Mouse (Mus musculus): ENCODE measurements at regions not wholly inside any gene's neighbourhood (a gene's known extent, or its start where the extent isn't known, plus 50 kb on each side); places are given as distances from the start of the nearest gene placed in this dataset.
A peak's percentile ranks its signal among the peaks of the same experiment; 100 is the strongest.

DNA sequence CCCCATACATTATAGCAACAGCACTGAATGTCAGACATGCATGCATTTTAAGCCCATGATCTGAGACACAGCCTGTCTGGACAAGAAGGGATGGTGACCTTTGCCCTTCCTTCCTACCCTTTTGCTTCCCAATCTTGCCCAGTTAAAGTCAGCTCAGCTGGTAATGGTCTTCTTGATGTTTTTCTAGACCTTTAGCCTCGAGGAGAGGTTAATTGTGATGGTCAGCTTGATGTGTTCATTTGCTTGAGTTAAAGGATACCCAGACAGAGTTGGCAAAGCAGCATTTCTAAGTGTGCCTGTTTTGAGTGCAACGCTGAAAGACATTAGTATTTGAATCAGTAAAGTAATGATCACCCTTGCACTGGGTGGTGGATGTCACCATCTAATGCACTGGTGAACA is 60.9 kb downstream of the Xcl1 start:
- Histone ChIP-seq H3K4me1 (ENCODE audit: control insufficient read depth, insufficient read depth, low read length) (peaks cover 8% of the 10 kb centered on the region; the same call in 1 of the 2 replicates), H3K36me3 (ENCODE audit: control insufficient read depth, insufficient read depth, low read length) (peaks cover 3% of the 10 kb centered on the region; the same call in 1 of the 2 replicates), H3K4me3 (ENCODE audit: insufficient read depth, low read depth, low read length) (no peak overlapping the region), H3K27me3 (replicated peaks; ENCODE audit: control insufficient read depth, insufficient read depth, low read length) (no peaks in the 10 kb centered on the region), H3K27ac (ENCODE audit: insufficient read depth, low read depth, low read length) (peak overlapping the region; percentile 47; the same call in 1 of the 2 replicates)
- DNase-seq: peak; percentile 78
- WGBS: 33% methylated on average over 2 of the region's 2 CpGs
- TF ChIP-seq CTCF (conservative IDR thresholded peaks at IDR 0.05; ENCODE audit: insufficient read depth, insufficient read length, low read depth, low read length): no peak
- no peak for TF ChIP-seq POLR2A (IDR thresholded peaks at IDR 0.05; ENCODE audit: low read depth, low read length)

All from kidney, adult 2 months (tissue).